ENCODE assay signal across 24 mouse cellular contexts in genomic region chr7:40752195-40752594, GRCm38 (mm10).
DNase-seq lines count a peak whose midpoint lies in the region; ATAC-seq and TF ChIP-seq lines count a peak whose summit lies in the region.
"Had no signal": no experiment of that assay in that cellular context is flagged by ENCODE, and none has a peak within 500 bp of the region (broad histone marks: within the 10 kb centered on the region; RNA-seq: fewer than 3 reads in every experiment).

No protein-coding gene starts in this region.

- H3K9me3 ChIP-seq in hindbrain, embryonic 12.5 days (replicated peaks), result no peaks in the 10 kb centered on the region
- H3K9me3 ChIP-seq in hindbrain, postnatal 0 days (ENCODE audit: low read length), result no peaks in the 10 kb centered on the region
- no peaks in the 10 kb centered on the region for H3K9me3 ChIP-seq in midbrain, embryonic 16.5 days (replicated peaks; ENCODE audit: control insufficient read depth, low read length, poor library complexity, severe bottlenecking)
- H3K9me3 ChIP-seq in midbrain, embryonic 14.5 days (ENCODE audit: control insufficient read depth, low read length), result no peaks in the 10 kb centered on the region
- no peaks in the 10 kb centered on the region for H3K9me3 ChIP-seq in forebrain, embryonic 15.5 days
- H3K9me3 ChIP-seq in neural tube, embryonic 14.5 days (ENCODE audit: control insufficient read depth, low read length), result no peaks in the 10 kb centered on the region
- H3K9me3 ChIP-seq: embryonic facial prominence, embryonic 13.5 days; limb, embryonic 10.5 days; limb, embryonic 15.5 days; liver, embryonic 13.5 days had no signal

- no peak for TF ChIP-seq CTCF in hindbrain, postnatal 0 days (IDR thresholded peaks at IDR 0.05; ENCODE audit: low read depth)

- H3K27ac ChIP-seq in hindbrain, embryonic 12.5 days, result no peak overlapping the region
- H3K27ac ChIP-seq in hindbrain, postnatal 0 days, result no peak overlapping the region
- no peak overlapping the region for H3K27ac ChIP-seq in midbrain, embryonic 16.5 days (ENCODE audit: low read length)
- H3K27ac ChIP-seq in midbrain, embryonic 14.5 days (replicated peaks; ENCODE audit: low read depth, low read length), result no peak overlapping the region; the same call in 1 of the 2 replicates
- H3K27ac ChIP-seq in forebrain, embryonic 15.5 days (replicated peaks), result peak overlapping the region; percentile 51
- H3K27ac ChIP-seq in neural tube, embryonic 14.5 days (ENCODE audit: low read depth, low read length), result no peak overlapping the region
- H3K27ac ChIP-seq: embryonic facial prominence, embryonic 13.5 days; kidney, postnatal 0 days; limb, embryonic 10.5 days; limb, embryonic 15.5 days; liver, embryonic 13.5 days; macrophage had no signal

- no peak overlapping the region for H3K9ac ChIP-seq in hindbrain, embryonic 12.5 days
- no peak overlapping the region for H3K9ac ChIP-seq in hindbrain, postnatal 0 days (replicated peaks; ENCODE audit: low read length)
- no peak overlapping the region for H3K9ac ChIP-seq in midbrain, embryonic 16.5 days (ENCODE audit: low read depth, low read length)
- H3K9ac ChIP-seq in midbrain, embryonic 14.5 days (replicated peaks; ENCODE audit: low read length), result no peak overlapping the region
- no peak overlapping the region for H3K9ac ChIP-seq in forebrain, embryonic 15.5 days (replicated peaks)
- no peak overlapping the region for H3K9ac ChIP-seq in neural tube, embryonic 14.5 days (replicated peaks; ENCODE audit: low read depth, low read length)
- H3K9ac ChIP-seq: embryonic facial prominence, embryonic 13.5 days; limb, embryonic 15.5 days; liver, embryonic 13.5 days had no signal

- no peaks in the 10 kb centered on the region; the same call in 1 of the 2 replicates for H3K4me1 ChIP-seq in hindbrain, embryonic 12.5 days
- no peaks in the 10 kb centered on the region for H3K4me1 ChIP-seq in hindbrain, postnatal 0 days (ENCODE audit: insufficient read depth, low read length)
- peaks cover 4% of the 10 kb centered on the region for H3K4me1 ChIP-seq in midbrain, embryonic 16.5 days (ENCODE audit: control insufficient read depth, insufficient read depth, low read length)
- 0 out of 2 replicates have a peak, but pooled peaks cover 9% of the 10 kb centered on the region for H3K4me1 ChIP-seq in midbrain, embryonic 14.5 days (ENCODE audit: control insufficient read depth, insufficient read depth, low read length)
- H3K4me1 ChIP-seq in forebrain, embryonic 15.5 days, result peaks cover 17% of the 10 kb centered on the region
- H3K4me1 ChIP-seq in neural tube, embryonic 14.5 days (ENCODE audit: control insufficient read depth, insufficient read depth, low read length), result 0 out of 2 replicates have a peak, but pooled peaks cover 3% of the 10 kb centered on the region
- H3K4me1 ChIP-seq: embryonic facial prominence, embryonic 13.5 days; limb, embryonic 10.5 days; limb, embryonic 15.5 days; liver, embryonic 13.5 days had no signal

- no peaks in the 10 kb centered on the region for H3K36me3 ChIP-seq in hindbrain, embryonic 12.5 days
- no peaks in the 10 kb centered on the region for H3K36me3 ChIP-seq in hindbrain, postnatal 0 days (ENCODE audit: insufficient read depth, low read length)
- no peaks in the 10 kb centered on the region for H3K36me3 ChIP-seq in midbrain, embryonic 16.5 days (ENCODE audit: control insufficient read depth, insufficient read depth, low read length)
- no peaks in the 10 kb centered on the region for H3K36me3 ChIP-seq in midbrain, embryonic 14.5 days (ENCODE audit: control insufficient read depth, insufficient read depth, low read length)
- H3K36me3 ChIP-seq in forebrain, embryonic 15.5 days, result no peaks in the 10 kb centered on the region
- H3K36me3 ChIP-seq in neural tube, embryonic 14.5 days (ENCODE audit: control insufficient read depth, insufficient read depth, low read length), result no peaks in the 10 kb centered on the region
- H3K36me3 ChIP-seq: embryonic facial prominence, embryonic 13.5 days; G1E; limb, embryonic 10.5 days; limb, embryonic 15.5 days; liver, embryonic 13.5 days had no signal

- H3K4me2 ChIP-seq in hindbrain, embryonic 12.5 days (replicated peaks), result no peak overlapping the region
- no peak overlapping the region for H3K4me2 ChIP-seq in hindbrain, postnatal 0 days (ENCODE audit: low read depth, low read length)
- no peak overlapping the region for H3K4me2 ChIP-seq in midbrain, embryonic 16.5 days (ENCODE audit: low read length)
- H3K4me2 ChIP-seq in midbrain, embryonic 14.5 days (ENCODE audit: low read length), result no peak overlapping the region
- no peak overlapping the region for H3K4me2 ChIP-seq in forebrain, embryonic 15.5 days (replicated peaks)
- H3K4me2 ChIP-seq in neural tube, embryonic 14.5 days (ENCODE audit: low read depth, low read length), result no peak overlapping the region
- H3K4me2 ChIP-seq: embryonic facial prominence, embryonic 13.5 days; limb, embryonic 15.5 days; liver, embryonic 13.5 days had no signal

- H3K4me3 ChIP-seq in hindbrain, embryonic 12.5 days, result no peak overlapping the region
- no peak overlapping the region for H3K4me3 ChIP-seq in hindbrain, postnatal 0 days (ENCODE audit: low read length)
- no peak overlapping the region for H3K4me3 ChIP-seq in midbrain, embryonic 16.5 days (ENCODE audit: low read depth, low read length)
- no peak overlapping the region for H3K4me3 ChIP-seq in midbrain, embryonic 14.5 days (replicated peaks; ENCODE audit: low read depth, low read length)
- no peak overlapping the region for H3K4me3 ChIP-seq in forebrain, embryonic 15.5 days
- no peak overlapping the region for H3K4me3 ChIP-seq in neural tube, embryonic 14.5 days (ENCODE audit: low read depth, low read length)
- H3K4me3 ChIP-seq: embryonic facial prominence, embryonic 13.5 days; limb, embryonic 10.5 days; limb, embryonic 15.5 days; liver, embryonic 13.5 days had no signal

- WGBS in hindbrain, embryonic 12.5 days, result 76% methylated on average over 3 of the region's 3 CpGs
- 59% methylated on average over 3 of the region's 3 CpGs for WGBS in hindbrain, postnatal 0 days
- WGBS in midbrain, embryonic 16.5 days, result 65% methylated on average over 3 of the region's 3 CpGs
- WGBS in midbrain, embryonic 14.5 days, result 56% methylated on average over 3 of the region's 3 CpGs
- WGBS in forebrain, embryonic 15.5 days, result 29% methylated on average over 3 of the region's 3 CpGs
- WGBS in neural tube, embryonic 14.5 days, result 38% methylated on average over 3 of the region's 3 CpGs

- intact Hi-C loops in left cerebral cortex, postnatal 14 days (cut with DNase I), result no loop called here

- peak; percentile 40; the same call in 1 of the 2 replicates for ATAC-seq in hindbrain, embryonic 12.5 days (ENCODE audit: low FRiP score)
- no peak for ATAC-seq in hindbrain, postnatal 0 days
- peak; percentile 51; the same call in 1 of the 2 replicates for ATAC-seq in midbrain, embryonic 16.5 days
- no peak; the same call in 1 of the 2 replicates for ATAC-seq in midbrain, embryonic 14.5 days (ENCODE audit: low FRiP score, low TSS enrichment)
- ATAC-seq in forebrain, embryonic 15.5 days (replicated peaks), result peak; percentile 71
- ATAC-seq in neural tube, embryonic 14.5 days (ENCODE audit: low read depth), result peak; percentile 66
- ATAC-seq: intestine, embryonic 16.5 days; lung, postnatal 0 days; Patski had no signal

- no peak for DNase-seq in hindbrain, postnatal 0 days (ENCODE audit: low spot score)
- DNase-seq in midbrain, embryonic 14.5 days, result no peak
- DNase-seq in left cerebral cortex, postnatal 14 days (ENCODE audit: low spot score in 2 of 2), result no peak
- DNase-seq: adrenal gland, postnatal 10 days; cerebellum, adult 11 months; gastrocnemius, postnatal 14 days; heart, postnatal 14 days; kidney, postnatal 4 days; liver, embryonic 13.5 days; lung, adult 18-20 months; thymus, postnatal 4 days had no signal

- no peaks in the 10 kb centered on the region for H3K27me3 ChIP-seq in hindbrain, embryonic 12.5 days
- no peaks in the 10 kb centered on the region for H3K27me3 ChIP-seq in hindbrain, postnatal 0 days (ENCODE audit: insufficient read depth, low read length)
- no peaks in the 10 kb centered on the region for H3K27me3 ChIP-seq in midbrain, embryonic 16.5 days (ENCODE audit: control insufficient read depth, insufficient read depth, low read depth, low read length)
- H3K27me3 ChIP-seq in midbrain, embryonic 14.5 days (ENCODE audit: control insufficient read depth, insufficient read depth, low read length), result no peaks in the 10 kb centered on the region
- H3K27me3 ChIP-seq in forebrain, embryonic 15.5 days, result no peaks in the 10 kb centered on the region
- no peaks in the 10 kb centered on the region for H3K27me3 ChIP-seq in neural tube, embryonic 14.5 days (ENCODE audit: control insufficient read depth, insufficient read depth, low read length)
- H3K27me3 ChIP-seq: embryonic facial prominence, embryonic 13.5 days; limb, embryonic 15.5 days; liver, embryonic 13.5 days; Patski had no signal

Comparison
In these comparisons a context has a peak if more than half of its experiments do, and no peak if none do; other contexts are left out.
1. ATAC-seq: peak in hindbrain, embryonic 12.5 days (single experiment), midbrain, embryonic 16.5 days (single experiment), forebrain, embryonic 15.5 days (single experiment) and neural tube, embryonic 14.5 days (single experiment); none in hindbrain, postnatal 0 days (single experiment) and midbrain, embryonic 14.5 days (single experiment).